Mouse (Mus musculus): ENCODE measurements around the gene Thap11.

DNA sequence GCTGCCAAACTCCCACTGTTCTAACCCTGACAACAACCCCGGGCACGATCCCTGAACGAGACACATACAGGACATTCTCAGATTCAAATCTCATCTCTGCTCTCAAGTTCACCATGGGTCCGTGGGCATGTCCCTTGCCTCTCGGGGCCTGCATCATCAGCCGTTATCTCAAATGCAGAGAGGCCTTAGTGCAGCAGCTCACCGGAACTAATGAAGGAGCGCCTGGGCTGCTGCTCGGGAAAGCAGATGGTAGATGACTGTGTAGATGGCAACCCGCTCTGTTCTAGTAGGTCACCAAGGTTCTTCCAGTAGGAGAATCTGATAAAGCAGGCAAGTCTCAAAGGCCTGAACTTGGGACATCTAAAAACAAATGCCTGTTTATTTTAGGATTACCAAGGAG is 43.9 kb upstream of the Thap11 start:
- TF ChIP-seq POLR2A (IDR thresholded peaks at IDR 0.05; ENCODE audit: borderline replicate concordance, extremely low read depth, low read depth, low read length): no peak
- no peak for TF ChIP-seq CTCF (IDR thresholded peaks at IDR 0.05; ENCODE audit: insufficient read depth, low read length)

Measured in lung, adult 2 months (tissue).